Mouse (Mus musculus) liver, embryonic 11.5 days (tissue): ENCODE data around the gene Rps12-ps3. TPM values are rescaled to one million over a fixed set of nuclear protein-coding genes. Genes with fewer than 3 reads are reported as not detected.

Source experiments
- polyA plus RNA-seq: library from polyadenylated mRNA; unstranded; fragments of >200 nt; fragmentation: Nextera tagmentation; extraction: Ambion mirVana; gene quantifications from 2 replicates; pipeline ENCODE4 v1.2.1, GENCODE M21; 2014

The Rps12-ps3 gene
- polyA plus RNA-seq, 1 experiment from 2014 or later: 85.2 TPM

Other genes starting within 250 kb of the Rps12-ps3 start
- gene Shtn1, start 246.2 kb upstream of the Rps12-ps3 start, polyA plus RNA-seq: 1.0 and 1.3 TPM in 2 replicates
- not detected in 2 replicates for gene Vax1, start 152.2 kb upstream of the Rps12-ps3 start, polyA plus RNA-seq
- not detected in 2 replicates for gene Kcnk18, start 103.1 kb upstream of the Rps12-ps3 start, polyA plus RNA-seq
- gene Slc18a2, start 61.4 kb upstream of the Rps12-ps3 start, polyA plus RNA-seq: 9.6 and 10.1 TPM in 2 replicates
- 12.7 and 14.1 TPM in 2 replicates for gene Pdzd8, start 23.5 kb downstream of the Rps12-ps3 start, polyA plus RNA-seq
- gene Emx2, start 136.1 kb downstream of the Rps12-ps3 start, polyA plus RNA-seq: 0.29 and 0.56 TPM in 2 replicates